Mouse (Mus musculus) hindbrain, embryonic 16.5 days (tissue): ENCODE results near the gene Rere. TPM values are rescaled to one million over a fixed set of nuclear protein-coding genes. Genes with fewer than 3 reads are reported as not detected.

Source experiments
- ATAC-seq: fragments of 200-750 bp; cut with Nextera tagmentation; 2 replicates; pipeline ENCODE4 v1.8.0; 2017; ENCODE audit warnings: moderate TSS enrichment, moderate library complexity
- H3K27ac ChIP-seq: fragments of 300-500 bp; sonication (generic); 2 replicates; pipeline ENCODE4 v1.5.1; 2014; ENCODE audit warnings: low read depth, mild to moderate bottlenecking, control low read depth, low read length, moderate library complexity
- H3K27me3 ChIP-seq: fragments of 300-500 bp; sonication (generic); replicated peaks from 2 replicates; pipeline ENCODE4 v1.6.1; 2014; ENCODE audit warnings: low read length; ENCODE audit not compliant: control insufficient read depth, insufficient read depth
- H3K36me3 ChIP-seq: fragments of 300-500 bp; sonication (generic); 2 replicates; pipeline ENCODE4 v1.6.1; 2014; ENCODE audit warnings: mild to moderate bottlenecking, low read length, moderate library complexity, mixed read lengths; ENCODE audit not compliant: control insufficient read depth, insufficient read depth
- H3K4me1 ChIP-seq: fragments of 300-500 bp; sonication (generic); 2 replicates; pipeline ENCODE4 v1.6.1; 2014; ENCODE audit warnings: low read depth, low read length; ENCODE audit not compliant: control insufficient read depth, insufficient read depth
- H3K4me2 ChIP-seq: fragments of 300-500 bp; sonication (generic); 2 replicates; pipeline ENCODE4 v1.6.1; 2014; ENCODE audit warnings: mild to moderate bottlenecking, low read length, control low read depth, moderate library complexity
- H3K4me3 ChIP-seq: fragments of 300-500 bp; sonication (generic); 2 replicates; pipeline ENCODE4 v1.5.1; 2014; ENCODE audit warnings: mild to moderate bottlenecking, low read length, control low read depth, moderate library complexity
- H3K9ac ChIP-seq: fragments of 300-500 bp; sonication (generic); 2 replicates; pipeline ENCODE4 v1.6.1; 2014; ENCODE audit warnings: low read depth, mild to moderate bottlenecking, control low read depth, low read length, moderate library complexity
- H3K9me3 ChIP-seq: fragments of 300-500 bp; sonication (generic); 2 replicates; pipeline ENCODE4 v1.6.1; 2014; ENCODE audit warnings: mild to moderate bottlenecking, low read length, moderate library complexity; ENCODE audit not compliant: control insufficient read depth
- WGBS: fragments of 180-500 bp; shearing (Covaris S2); extraction: QIAGEN DNeasy Blood & Tissue Kit; methylation state at CpG from one replicate; pipeline ENCODE4 v1.1.7; 2014; 5-methylcytosine and 5-hydroxymethylcytosine counted together
- polyA plus RNA-seq: library from polyadenylated mRNA; unstranded; fragments of >200 nt; fragmentation: Nextera tagmentation; extraction: Ambion mirVana; gene quantifications from 2 replicates; pipeline ENCODE4 v1.2.1, GENCODE M21; 2015

Rere gene
- polyA plus RNA-seq, 1 experiment from 2014 or later: 25.4 TPM

DNA sequence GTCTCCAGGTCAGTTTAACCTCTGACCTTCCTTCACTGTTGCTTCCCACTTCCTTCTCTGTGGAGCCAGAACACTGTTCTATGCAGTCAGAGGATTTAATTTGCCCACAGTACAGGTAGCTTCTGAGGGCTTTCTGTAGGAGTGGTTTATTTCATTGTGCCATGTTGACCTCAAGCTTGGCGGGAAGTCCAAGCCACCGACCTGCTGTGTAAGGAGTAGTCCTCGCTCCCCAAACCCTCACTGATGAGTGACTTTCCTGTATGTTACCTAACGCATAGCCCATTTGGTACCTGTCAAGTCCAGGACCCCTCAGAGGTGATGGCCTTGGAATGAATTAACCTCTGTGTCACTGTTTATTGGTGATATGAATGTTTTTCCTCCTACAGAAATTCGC lies 42.4 kb upstream of the Rere start:
- H3K4me1 ChIP-seq: peaks cover 50% of the 10 kb centered on the region
- H3K9ac ChIP-seq: peak overlapping the region; percentile 14; the same call in 1 of the 2 replicates
- ATAC-seq: no peak
- peak overlapping the region; percentile 58 for H3K4me3 ChIP-seq
- H3K27ac ChIP-seq: 0 out of 2 replicates have a peak overlapping the region, but pooled peaks have one; percentile 23
- H3K27me3 ChIP-seq: no peaks in the 10 kb centered on the region
- no peaks in the 10 kb centered on the region for H3K9me3 ChIP-seq
- H3K4me2 ChIP-seq: peak overlapping the region; percentile 94
- peaks cover 15% of the 10 kb centered on the region for H3K36me3 ChIP-seq
- WGBS: 38% methylated on average over 5 of the region's 5 CpGs

DNA sequence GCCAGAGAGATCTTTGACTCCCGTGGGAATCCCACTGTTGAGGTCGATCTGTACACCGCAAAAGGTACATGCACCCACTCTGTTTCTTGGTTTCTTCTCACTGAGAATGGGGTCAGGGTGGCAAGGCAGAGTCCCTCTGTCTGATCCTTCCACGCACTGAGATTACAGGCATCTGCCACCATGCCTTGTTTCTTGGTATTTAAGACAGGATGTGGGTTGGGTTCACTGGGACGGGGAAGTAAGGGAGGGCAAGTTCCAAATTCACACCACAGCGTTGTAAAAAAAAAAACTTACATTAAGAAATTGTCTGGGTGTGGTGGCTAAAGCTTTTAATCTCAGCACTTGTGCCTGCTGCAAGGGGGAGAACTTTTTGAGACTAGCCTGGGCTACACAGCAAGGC lies 41.9 kb upstream of the Rere start:
- Histone ChIP-seq H3K27me3 (no peaks in the 10 kb centered on the region), H3K9me3 (no peaks in the 10 kb centered on the region), H3K9ac (peak overlapping the region; percentile 38; the same call in 1 of the 2 replicates), H3K27ac (no peak overlapping the region), H3K4me2 (peak overlapping the region; percentile 94), H3K4me1 (peaks cover 49% of the 10 kb centered on the region), H3K4me3 (peak overlapping the region; percentile 58), H3K36me3 (peaks cover 17% of the 10 kb centered on the region)
- 39% methylated on average over 6 of the region's 6 CpGs for WGBS
- no peak for ATAC-seq

DNA sequence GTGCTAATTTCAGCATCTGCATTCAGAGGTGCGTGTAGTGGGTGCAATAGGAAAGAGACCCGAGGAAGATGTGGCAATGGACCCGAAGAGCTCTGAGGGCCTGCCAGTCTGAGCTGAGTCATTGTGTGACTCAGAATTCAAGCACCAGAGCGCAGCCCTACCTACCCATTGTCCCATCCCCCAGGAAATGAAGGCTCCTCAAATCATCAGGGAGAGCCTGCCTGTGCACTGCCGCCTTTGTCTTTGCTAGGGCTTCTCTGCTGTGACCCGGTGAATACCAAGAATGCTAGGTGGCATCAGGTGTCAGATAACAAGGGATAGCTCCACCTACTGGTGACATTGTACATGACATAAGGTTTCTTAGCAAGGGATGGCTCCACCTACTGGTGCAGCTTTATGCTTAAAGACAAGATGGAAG lies 41.5 kb upstream of the Rere start:
- Histone ChIP-seq H3K27ac (no peak overlapping the region), H3K9me3 (no peaks in the 10 kb centered on the region), H3K4me3 (peak overlapping the region; percentile 16), H3K4me1 (peaks cover 46% of the 10 kb centered on the region), H3K9ac (no peak overlapping the region), H3K27me3 (no peaks in the 10 kb centered on the region), H3K4me2 (peak overlapping the region; percentile 94), H3K36me3 (peaks cover 20% of the 10 kb centered on the region)
- 9% methylated on average over 6 of the region's 6 CpGs for WGBS
- no peak for ATAC-seq

DNA sequence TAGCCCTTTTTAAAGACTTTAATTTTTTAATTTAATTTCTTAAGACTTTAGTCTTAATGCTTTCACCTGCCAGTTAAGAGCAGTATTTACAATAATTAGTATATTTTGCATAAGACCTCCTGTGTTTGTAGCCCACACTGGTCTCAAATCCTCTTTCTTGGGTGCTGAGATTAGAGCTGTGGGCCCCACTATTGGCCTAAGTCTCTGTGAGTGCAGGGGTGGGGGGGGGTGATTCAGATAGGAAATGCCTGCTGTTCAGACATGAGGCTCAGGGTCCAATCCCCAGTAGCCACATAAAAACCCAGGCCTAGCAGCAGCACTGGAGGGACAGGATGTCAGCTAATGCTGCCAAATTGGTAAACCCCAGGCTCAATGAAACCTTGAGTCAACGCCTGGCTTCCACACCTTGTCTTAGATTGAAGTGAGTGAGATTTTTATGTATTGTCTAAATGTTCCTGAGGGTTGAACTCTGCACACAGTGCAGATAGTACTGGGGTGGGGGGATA lies 41.0 kb upstream of the Rere start:
- WGBS: 76% methylated on average over 1 of the region's 1 CpGs
- Histone ChIP-seq H3K9ac (no peak overlapping the region), H3K4me1 (peaks cover 42% of the 10 kb centered on the region), H3K4me3 (no peak overlapping the region), H3K36me3 (peaks cover 20% of the 10 kb centered on the region), H3K4me2 (peak overlapping the region; percentile 22), H3K27ac (no peak overlapping the region), H3K27me3 (no peaks in the 10 kb centered on the region), H3K9me3 (no peaks in the 10 kb centered on the region)
- ATAC-seq: no peak

DNA sequence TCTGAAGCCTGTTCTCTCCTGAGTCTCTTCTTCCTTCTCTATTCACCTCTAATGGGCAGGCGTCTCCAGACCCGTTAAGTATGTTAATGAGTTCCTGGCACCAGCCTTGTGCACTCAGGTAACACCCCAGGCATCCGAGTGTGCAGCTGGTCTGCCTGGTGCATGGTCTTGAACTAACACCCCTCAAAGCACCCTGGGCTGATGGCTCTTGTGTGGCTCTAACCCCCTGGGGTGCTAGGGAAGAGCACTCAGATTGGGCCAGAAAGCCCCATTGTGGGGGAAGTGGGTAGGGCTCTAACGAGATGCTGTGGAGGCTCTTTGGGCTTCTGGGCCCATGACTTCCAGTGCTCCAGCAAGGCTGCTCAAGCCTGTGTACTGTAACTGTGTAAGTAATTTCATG lies 39.7 kb upstream of the Rere start:
- Histone ChIP-seq H3K36me3 (peaks cover 28% of the 10 kb centered on the region), H3K4me3 (no peak overlapping the region), H3K9me3 (no peaks in the 10 kb centered on the region), H3K27me3 (no peaks in the 10 kb centered on the region), H3K4me2 (no peak overlapping the region), H3K9ac (no peak overlapping the region), H3K27ac (no peak overlapping the region), H3K4me1 (peaks cover 40% of the 10 kb centered on the region)
- ATAC-seq: no peak
- 47% methylated on average over 4 of the region's 4 CpGs for WGBS

DNA sequence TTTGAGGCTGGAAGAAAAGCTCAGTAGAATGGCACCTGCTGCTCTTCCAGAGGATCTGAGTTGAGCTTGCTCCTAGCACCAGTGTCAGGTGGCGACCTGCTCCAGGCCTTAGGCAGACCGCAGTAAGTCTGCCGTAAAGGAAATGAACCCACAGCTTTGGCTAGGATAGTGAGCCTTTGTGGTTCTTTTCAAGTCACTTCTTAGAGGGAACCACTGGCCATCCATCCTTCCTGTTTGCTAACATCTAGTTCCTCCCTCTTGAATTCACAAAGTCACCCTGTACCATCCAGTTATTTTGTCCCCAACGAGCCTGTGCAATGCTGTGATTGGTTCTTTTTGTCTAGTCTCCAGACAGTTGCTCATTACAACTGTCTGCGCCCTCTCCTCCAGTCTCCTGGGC lies 38.7 kb upstream of the Rere start:
- H3K9me3 ChIP-seq: no peaks in the 10 kb centered on the region
- ATAC-seq: no peak
- 84% methylated on average over 5 of the region's 5 CpGs for WGBS
- no peak overlapping the region for H3K27ac ChIP-seq
- H3K4me1 ChIP-seq: peaks cover 40% of the 10 kb centered on the region
- H3K9ac ChIP-seq: no peak overlapping the region
- no peaks in the 10 kb centered on the region for H3K27me3 ChIP-seq
- H3K4me2 ChIP-seq: no peak overlapping the region
- peaks cover 37% of the 10 kb centered on the region for H3K36me3 ChIP-seq
- no peak overlapping the region for H3K4me3 ChIP-seq

DNA sequence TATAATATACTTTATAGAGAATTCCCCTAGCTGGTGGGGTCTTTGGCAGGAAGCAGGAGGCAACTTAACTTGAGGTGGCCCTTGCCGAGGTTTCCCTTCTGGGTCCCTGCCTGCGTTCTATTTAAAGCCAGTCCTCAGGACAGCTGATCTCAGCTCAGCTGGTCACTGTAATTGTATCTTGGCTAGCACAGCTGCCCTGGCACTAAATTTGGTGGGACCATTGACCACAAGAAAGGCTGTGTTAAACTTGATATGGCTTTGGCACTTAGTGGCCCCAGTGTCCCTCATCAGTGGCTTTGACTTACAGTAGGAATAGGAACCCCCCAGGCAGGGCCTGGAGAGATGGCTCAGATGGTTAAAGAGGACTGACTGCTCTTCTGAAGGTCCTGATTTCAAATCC lies 35.6 kb upstream of the Rere start:
- Histone ChIP-seq H3K4me3 (no peak overlapping the region), H3K9me3 (no peaks in the 10 kb centered on the region), H3K27me3 (no peaks in the 10 kb centered on the region), H3K4me2 (no peak overlapping the region), H3K27ac (no peak overlapping the region), H3K9ac (no peak overlapping the region), H3K4me1 (peaks cover 25% of the 10 kb centered on the region), H3K36me3 (peaks cover 49% of the 10 kb centered on the region)
- 68% methylated on average over 2 of the region's 2 CpGs for WGBS
- ATAC-seq: no peak

DNA sequence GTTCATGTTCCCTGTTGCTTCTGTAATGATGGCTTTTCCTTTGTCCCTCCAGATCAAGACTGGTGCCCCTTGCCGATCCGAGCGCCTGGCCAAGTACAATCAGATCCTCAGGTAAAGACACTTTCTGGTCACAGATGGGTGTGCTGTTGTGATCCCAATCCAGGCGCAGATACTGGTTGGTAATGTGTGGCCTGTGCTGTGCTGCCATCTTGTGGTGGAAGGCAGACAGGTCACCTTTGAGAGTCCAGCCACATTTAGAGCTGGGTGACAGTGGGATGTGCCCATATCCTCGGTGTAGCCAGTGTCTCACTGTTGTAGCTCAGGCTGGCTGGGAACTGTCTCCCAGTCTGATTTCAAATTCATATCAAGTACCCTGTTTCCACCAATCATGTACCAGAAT lies 33.4 kb upstream of the Rere start:
- H3K9ac ChIP-seq: no peak overlapping the region
- no peaks in the 10 kb centered on the region for H3K9me3 ChIP-seq
- H3K4me2 ChIP-seq: no peak overlapping the region
- WGBS: 65% methylated on average over 5 of the region's 5 CpGs
- H3K4me1 ChIP-seq: peaks cover 21% of the 10 kb centered on the region
- H3K27ac ChIP-seq: no peak overlapping the region
- no peak overlapping the region for H3K4me3 ChIP-seq
- H3K27me3 ChIP-seq: no peaks in the 10 kb centered on the region
- peak; percentile 35; the same call in 1 of the 2 replicates for ATAC-seq
- peaks cover 35% of the 10 kb centered on the region for H3K36me3 ChIP-seq

DNA sequence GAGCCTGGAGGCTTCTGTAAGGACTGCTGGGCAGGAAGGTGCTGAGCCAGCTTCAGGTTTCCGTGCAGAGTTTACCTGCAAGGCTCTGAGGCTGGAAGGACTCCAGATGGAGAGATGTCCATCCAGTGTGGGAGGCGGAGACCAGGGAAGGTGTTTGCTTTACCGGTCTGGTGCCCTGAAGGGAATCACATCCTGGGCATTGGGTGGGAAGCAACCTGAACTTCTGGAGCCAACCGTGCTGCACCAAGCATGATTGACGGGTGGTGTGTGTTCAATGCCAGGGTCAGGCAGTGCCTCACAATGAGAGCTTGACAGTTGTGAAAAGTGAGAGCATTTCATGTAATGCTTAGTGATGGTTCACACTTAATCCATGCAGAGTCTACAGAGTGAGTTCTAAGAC lies 32.5 kb upstream of the Rere start:
- peaks cover 35% of the 10 kb centered on the region for H3K36me3 ChIP-seq
- no peak overlapping the region for H3K27ac ChIP-seq
- H3K9ac ChIP-seq: no peak overlapping the region

More for the DNA sequence above, 32.5 kb upstream of the Rere start:
- no peaks in the 10 kb centered on the region for H3K9me3 ChIP-seq
- no peaks in the 10 kb centered on the region for H3K27me3 ChIP-seq
- H3K4me2 ChIP-seq: no peak overlapping the region
- peaks cover 21% of the 10 kb centered on the region for H3K4me1 ChIP-seq
- no peak overlapping the region for H3K4me3 ChIP-seq
- WGBS: 76% methylated on average over 5 of the region's 5 CpGs
- no peak for ATAC-seq
